Mouse (Mus musculus) cortical plate, adult 2 months (tissue): ENCODE measurements around the gene Slc39a11.

ENCODE experiments used
- CTCF ChIP-seq: fragments of 200-500 bp; IDR thresholded peaks from 2 replicates; pipeline ENCODE4 v1.5.1; 2011; ENCODE audit warnings: mild to moderate bottlenecking, control low read depth, low read length; ENCODE audit not compliant: insufficient read depth; ENCODE audit errors: extremely low read depth
- POLR2A ChIP-seq: fragments of 200-500 bp; IDR thresholded peaks from 2 replicates; pipeline ENCODE4 v1.6.1; 2011; ENCODE audit warnings: mild to moderate bottlenecking, low read length, control low read depth; ENCODE audit not compliant: insufficient read depth; ENCODE audit errors: extremely low read depth

- TF ChIP-seq POLR2A (no peak), CTCF (no peak)
These were observed 93.7 kb downstream of the Slc39a11 start for GRCm38 (mm10) chr11:113556142-113556541.
